Mouse (Mus musculus): Measurements from ENCODE around the gene Dnah8. TPM values are rescaled to one million over a fixed set of nuclear protein-coding genes. Genes with fewer than 3 reads are reported as not detected.
A peak's percentile ranks its signal among the peaks of the same experiment; 100 is the strongest.

Dnah8 gene
- polyA plus RNA-seq, 1 experiment from 2014 or later: 1.0 TPM

GRCm38 (mm10) chr17:30635367-30635766 is 11.2 kb downstream of the Dnah8 start:
- no peaks in the 10 kb centered on the region for H3K9me3 ChIP-seq
- 28% methylated on average over 15 of the region's 17 CpGs for WGBS
- peak overlapping the region; percentile 41 for H3K4me2 ChIP-seq
- H3K36me3 ChIP-seq: no peaks in the 10 kb centered on the region
- peak; percentile 31; the same call in 1 of the 2 replicates for ATAC-seq (ENCODE audit: insufficient read depth, low FRiP score, low read depth)
- no peaks in the 10 kb centered on the region for H3K27me3 ChIP-seq (replicated peaks)
- H3K9ac ChIP-seq: no peak overlapping the region
- H3K27ac ChIP-seq: no peak overlapping the region
- H3K4me1 ChIP-seq: no peaks in the 10 kb centered on the region
- peak overlapping the region; percentile 29 for H3K4me3 ChIP-seq (replicated peaks)

GRCm38 (mm10) chr17:30637714-30638113 is 13.6 kb downstream of the Dnah8 start:
- ATAC-seq (ENCODE audit: insufficient read depth, low FRiP score, low read depth): no peak
- WGBS: 27% methylated on average over 1 of the region's 1 CpGs
- Histone ChIP-seq H3K4me2 (no peak overlapping the region), H3K4me1 (no peaks in the 10 kb centered on the region), H3K27me3 (replicated peaks) (no peaks in the 10 kb centered on the region), H3K36me3 (no peaks in the 10 kb centered on the region), H3K4me3 (replicated peaks) (no peak overlapping the region), H3K27ac (no peak overlapping the region), H3K9me3 (no peaks in the 10 kb centered on the region), H3K9ac (no peak overlapping the region)

GRCm38 (mm10) chr17:30638996-30639395 is 14.8 kb downstream of the Dnah8 start:
- ATAC-seq (ENCODE audit: insufficient read depth, low FRiP score, low read depth): no peak
- no peak overlapping the region for H3K4me3 ChIP-seq (replicated peaks)
- H3K4me2 ChIP-seq: no peak overlapping the region
- H3K9ac ChIP-seq: no peak overlapping the region
- H3K27ac ChIP-seq: no peak overlapping the region
- no peaks in the 10 kb centered on the region for H3K36me3 ChIP-seq
- no peaks in the 10 kb centered on the region for H3K9me3 ChIP-seq
- WGBS: 59% methylated on average over 2 of the region's 2 CpGs
- H3K4me1 ChIP-seq: no peaks in the 10 kb centered on the region
- H3K27me3 ChIP-seq (replicated peaks): no peaks in the 10 kb centered on the region

GRCm38 (mm10) chr17:30640896-30641295 is 16.7 kb downstream of the Dnah8 start:
- no peak overlapping the region for H3K4me2 ChIP-seq
- no peak for ATAC-seq (ENCODE audit: insufficient read depth, low FRiP score, low read depth)
- WGBS: 80% methylated on average over 5 of the region's 5 CpGs
- H3K36me3 ChIP-seq: no peaks in the 10 kb centered on the region
- H3K9me3 ChIP-seq: no peaks in the 10 kb centered on the region
- no peaks in the 10 kb centered on the region for H3K27me3 ChIP-seq (replicated peaks)
- H3K4me3 ChIP-seq (replicated peaks): no peak overlapping the region
- H3K9ac ChIP-seq: no peak overlapping the region
- no peaks in the 10 kb centered on the region for H3K4me1 ChIP-seq
- H3K27ac ChIP-seq: no peak overlapping the region

- no peaks in the 10 kb centered on the region for H3K27me3 ChIP-seq (replicated peaks)
- H3K27ac ChIP-seq: no peak overlapping the region
- no peak overlapping the region for H3K9ac ChIP-seq
- H3K36me3 ChIP-seq: no peaks in the 10 kb centered on the region
- 97% methylated on average over 3 of the region's 3 CpGs for WGBS
- H3K9me3 ChIP-seq: no peaks in the 10 kb centered on the region
- no peaks in the 10 kb centered on the region for H3K4me1 ChIP-seq
- H3K4me2 ChIP-seq: no peak overlapping the region
- no peak for ATAC-seq (ENCODE audit: insufficient read depth, low FRiP score, low read depth)
- no peak overlapping the region for H3K4me3 ChIP-seq (replicated peaks)
Observed at GRCm38 (mm10) chr17:30648770-30649169, 24.6 kb downstream of the Dnah8 start.

GRCm38 (mm10) chr17:30653010-30653409 is 28.9 kb downstream of the Dnah8 start:
- 90% methylated on average over 6 of the region's 6 CpGs for WGBS
- ATAC-seq (ENCODE audit: insufficient read depth, low FRiP score, low read depth): no peak
- no peaks in the 10 kb centered on the region for H3K36me3 ChIP-seq
- H3K4me3 ChIP-seq (replicated peaks): no peak overlapping the region
- no peak overlapping the region for H3K27ac ChIP-seq
- H3K4me1 ChIP-seq: no peaks in the 10 kb centered on the region
- no peak overlapping the region for H3K9ac ChIP-seq
- H3K9me3 ChIP-seq: no peaks in the 10 kb centered on the region
- no peak overlapping the region for H3K4me2 ChIP-seq
- H3K27me3 ChIP-seq (replicated peaks): no peaks in the 10 kb centered on the region

GRCm38 (mm10) chr17:30657530-30658151 is 33.5 kb downstream of the Dnah8 start:
- ATAC-seq (ENCODE audit: insufficient read depth, low FRiP score, low read depth): no peak; the same call in 1 of the 2 replicates

GRCm38 (mm10) chr17:30658152-30658544 is 34.0 kb downstream of the Dnah8 start:
- WGBS: 13% methylated on average over 13 of the region's 13 CpGs
- Histone ChIP-seq H3K4me3 (replicated peaks) (peak overlapping the region; percentile 34), H3K4me2 (peak overlapping the region; percentile 47), H3K27me3 (replicated peaks) (no peaks in the 10 kb centered on the region), H3K9ac (no peak overlapping the region), H3K27ac (peak overlapping the region; percentile 83), H3K9me3 (no peaks in the 10 kb centered on the region), H3K36me3 (no peaks in the 10 kb centered on the region), H3K4me1 (no peaks in the 10 kb centered on the region)
- peak; percentile 87 for ATAC-seq (ENCODE audit: insufficient read depth, low FRiP score, low read depth)

More at GRCm38 (mm10) chr17:30657530-30658151, 33.5 kb downstream of the Dnah8 start:
- Histone ChIP-seq H3K36me3 (no peaks in the 10 kb centered on the region), H3K27ac (peak overlapping the region; percentile 83), H3K4me1 (no peaks in the 10 kb centered on the region), H3K27me3 (replicated peaks) (no peaks in the 10 kb centered on the region), H3K9me3 (no peaks in the 10 kb centered on the region), H3K4me2 (peak overlapping the region; percentile 47), H3K4me3 (replicated peaks) (peak overlapping the region; percentile 34), H3K9ac (no peak overlapping the region)
- WGBS: 44% methylated on average over 8 of the region's 8 CpGs

GRCm38 (mm10) chr17:30662131-30662530 is 38.0 kb downstream of the Dnah8 start:
- Histone ChIP-seq H3K4me3 (replicated peaks) (no peak overlapping the region), H3K9me3 (0 out of 2 replicates have a peak, but pooled peaks cover 3% of the 10 kb centered on the region), H3K9ac (no peak overlapping the region), H3K4me2 (no peak overlapping the region), H3K27ac (no peak overlapping the region), H3K36me3 (no peaks in the 10 kb centered on the region), H3K4me1 (no peaks in the 10 kb centered on the region), H3K27me3 (replicated peaks) (no peaks in the 10 kb centered on the region)
- 71% methylated on average over 8 of the region's 8 CpGs for WGBS
- ATAC-seq (ENCODE audit: insufficient read depth, low FRiP score, low read depth): no peak

GRCm38 (mm10) chr17:30663170-30663569 is 39.0 kb downstream of the Dnah8 start:
- no peaks in the 10 kb centered on the region for H3K36me3 ChIP-seq
- no peaks in the 10 kb centered on the region for H3K4me1 ChIP-seq
- H3K4me3 ChIP-seq (replicated peaks): no peak overlapping the region
- 90% methylated on average over 8 of the region's 8 CpGs for WGBS
- no peak overlapping the region for H3K9ac ChIP-seq
- H3K27ac ChIP-seq: no peak overlapping the region
- H3K27me3 ChIP-seq (replicated peaks): no peaks in the 10 kb centered on the region
- H3K9me3 ChIP-seq: 0 out of 2 replicates have a peak, but pooled peaks cover 3% of the 10 kb centered on the region
- ATAC-seq (ENCODE audit: insufficient read depth, low FRiP score, low read depth): no peak
- H3K4me2 ChIP-seq: no peak overlapping the region

GRCm38 (mm10) chr17:30664856-30665255 is 40.7 kb downstream of the Dnah8 start:
- no peak overlapping the region for H3K4me3 ChIP-seq (replicated peaks)
- no peak for ATAC-seq (ENCODE audit: insufficient read depth, low FRiP score, low read depth)
- no peaks in the 10 kb centered on the region for H3K4me1 ChIP-seq
- no peaks in the 10 kb centered on the region for H3K36me3 ChIP-seq
- H3K4me2 ChIP-seq: no peak overlapping the region
- WGBS: 77% methylated on average over 5 of the region's 5 CpGs
- H3K27ac ChIP-seq: no peak overlapping the region
- 0 out of 2 replicates have a peak, but pooled peaks cover 3% of the 10 kb centered on the region for H3K9me3 ChIP-seq
- H3K27me3 ChIP-seq (replicated peaks): no peaks in the 10 kb centered on the region
- H3K9ac ChIP-seq: no peak overlapping the region

- no peaks in the 10 kb centered on the region for H3K36me3 ChIP-seq
- H3K4me1 ChIP-seq: no peaks in the 10 kb centered on the region
- H3K4me2 ChIP-seq: no peak overlapping the region
- no peaks in the 10 kb centered on the region for H3K9me3 ChIP-seq
- H3K27me3 ChIP-seq (replicated peaks): no peaks in the 10 kb centered on the region
- H3K27ac ChIP-seq: no peak overlapping the region
- no peak overlapping the region for H3K4me3 ChIP-seq (replicated peaks)
- 67% methylated on average over 4 of the region's 4 CpGs for WGBS
- ATAC-seq (ENCODE audit: insufficient read depth, low FRiP score, low read depth): no peak
- H3K9ac ChIP-seq: no peak overlapping the region
Observed at GRCm38 (mm10) chr17:30672556-30672955, 48.4 kb downstream of the Dnah8 start.

GRCm38 (mm10) chr17:30673023-30673422 is 48.9 kb downstream of the Dnah8 start:
- Histone ChIP-seq H3K4me2 (no peak overlapping the region), H3K36me3 (no peaks in the 10 kb centered on the region), H3K27ac (no peak overlapping the region), H3K9ac (no peak overlapping the region), H3K4me3 (replicated peaks) (no peak overlapping the region), H3K27me3 (replicated peaks) (no peaks in the 10 kb centered on the region), H3K4me1 (no peaks in the 10 kb centered on the region), H3K9me3 (no peaks in the 10 kb centered on the region)
- no peak for ATAC-seq (ENCODE audit: insufficient read depth, low FRiP score, low read depth)
- 89% methylated on average over 6 of the region's 6 CpGs for WGBS
